Mouse (Mus musculus) myocyte (in vitro differentiated cells): Measurements from ENCODE around the gene Kdm1a.

Experiments
- E2F4 ChIP-seq: IDR thresholded peaks from one replicate; pipeline ENCODE4 v1.6.1; 2011; ENCODE audit warnings: mild to moderate bottlenecking, control low read depth, moderate library complexity; ENCODE audit not compliant: insufficient read depth
- MAX ChIP-seq: IDR thresholded peaks from one replicate; pipeline ENCODE4 v1.6.1; 2011; ENCODE audit warnings: low read depth, mild to moderate bottlenecking, control low read depth
- MYOG ChIP-seq, 3 experiments: IDR thresholded peaks; one replicate each; pipeline ENCODE4 v1.6.1; 2011; ENCODE audit warnings: control low read depth in 2 of 3, low read depth in 2 of 3, mild to moderate bottlenecking in 2 of 3; ENCODE audit not compliant: insufficient read length in 2 of 3, control insufficient read depth in 1 of 3, insufficient read depth in 1 of 3
- POLR2A ChIP-seq: IDR thresholded peaks from one replicate; pipeline ENCODE4 v1.6.1; 2011; ENCODE audit warnings: low read depth, mild to moderate bottlenecking, control low read depth, moderate library complexity; ENCODE audit not compliant: insufficient read length
- POLR2AphosphoS2 ChIP-seq: IDR thresholded peaks from one replicate; pipeline ENCODE4 v1.6.1; 2011; ENCODE audit warnings: low read depth, control low read depth; ENCODE audit not compliant: insufficient read length
- TCF12 ChIP-seq: IDR thresholded peaks from one replicate; pipeline ENCODE4 v1.6.1; 2011; ENCODE audit warnings: mild to moderate bottlenecking, control low read depth; ENCODE audit not compliant: poor library complexity, insufficient read depth, severe bottlenecking
- USF1 ChIP-seq: IDR thresholded peaks from one replicate; pipeline ENCODE4 v1.6.1; 2011; ENCODE audit warnings: low read depth, mild to moderate bottlenecking, control low read depth, moderate library complexity

DNA sequence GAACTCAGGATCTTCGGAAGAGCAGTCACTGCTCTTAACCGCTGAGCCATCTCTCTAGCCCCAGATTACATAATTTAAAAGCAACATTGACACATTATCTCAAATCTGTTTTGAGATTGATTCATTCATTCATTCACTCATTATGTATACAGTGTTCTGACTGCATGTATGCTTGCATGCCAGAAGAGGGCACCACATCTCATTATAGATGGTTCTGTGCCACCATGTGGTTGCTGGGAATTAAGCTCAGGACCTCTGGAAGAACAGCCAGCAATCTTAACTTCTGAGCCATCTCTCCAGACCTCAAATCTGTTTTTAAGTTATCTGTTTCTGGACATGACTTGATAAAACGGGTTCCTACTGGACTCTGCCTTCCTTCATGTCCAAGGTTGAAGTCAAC is 2.7 kb downstream of the Kdm1a start:
- TF ChIP-seq USF1 (no peak), POLR2A (no peak), E2F4 (no peak), MYOG (IDR thresholded peaks at IDR 0.05; ENCODE audit: control insufficient read depth in 1 of 3, insufficient read depth in 1 of 3, insufficient read length in 2 of 3, low read depth in 2 of 3) (no peak), TCF12 (no peak), POLR2AphosphoS2 (no peak), MAX (no peak)
